Mouse (Mus musculus): ENCODE data around the gene Elk4. TPM values are rescaled to one million over a fixed set of nuclear protein-coding genes. Genes with fewer than 3 reads are reported as not detected.

Gene Elk4
- polyA plus RNA-seq, 2 experiments from 2014 or later, result 62.3 to 71.4 TPM

- ATAC-seq, result no peak
These were observed 20.0 kb upstream of the Elk4 start for GRCm38 (mm10) chr1:131987432-131987831.

GRCm38 (mm10) chr1:131989476-131989875 lies 17.9 kb upstream of the Elk4 start:
- no peak for ATAC-seq

GRCm38 (mm10) chr1:131990083-131990760 lies 17.2 kb upstream of the Elk4 start:
- no peak for ATAC-seq

DNA sequence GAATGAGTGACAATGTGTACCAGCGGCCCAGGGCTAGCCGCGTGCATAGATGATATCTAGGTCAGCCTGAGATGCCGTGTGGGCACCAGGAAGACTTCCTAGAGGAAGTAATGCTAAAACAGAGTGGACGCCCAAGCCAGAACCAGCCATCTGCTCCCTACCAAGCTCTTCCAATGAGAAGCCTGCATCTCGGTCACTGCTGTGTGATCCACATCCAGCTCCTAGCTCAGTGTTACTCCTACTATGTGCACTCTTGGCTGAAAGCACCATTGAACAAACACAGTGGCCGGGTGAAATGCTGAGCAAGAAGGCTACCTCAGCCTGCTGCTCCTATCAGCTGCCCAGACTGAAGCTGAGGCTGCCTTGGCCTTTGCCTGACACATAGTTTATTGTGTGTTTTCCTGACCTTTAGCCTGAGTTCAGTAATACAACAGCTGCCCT lies 14.8 kb upstream of the Elk4 start:
- no peak for ATAC-seq

- ATAC-seq, result no peak
These were observed 14.0 kb upstream of the Elk4 start for GRCm38 (mm10) chr1:131993169-131994040.

- ATAC-seq, result no peak
These were observed 12.3 kb upstream of the Elk4 start for GRCm38 (mm10) chr1:131995062-131995461.

DNA sequence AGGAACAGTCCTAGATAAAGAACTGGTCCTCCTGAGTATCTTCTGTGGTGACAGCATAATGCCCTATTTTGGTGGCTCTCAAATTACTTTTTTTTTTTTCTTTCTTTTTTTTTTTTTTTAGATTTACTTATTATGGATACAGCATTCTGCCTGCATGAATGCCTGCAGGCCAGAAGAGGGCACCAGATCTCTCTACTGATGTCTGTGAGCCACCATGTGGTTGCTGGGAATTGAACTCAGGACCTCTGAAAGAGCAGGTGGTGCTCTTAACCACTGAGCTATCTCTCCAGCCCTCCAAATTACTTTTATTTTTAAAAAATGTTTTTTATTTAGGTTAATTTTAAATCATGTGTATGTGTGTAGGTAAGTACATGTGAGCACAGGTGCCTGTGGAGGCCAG lies 6.9 kb upstream of the Elk4 start:
- ATAC-seq, result peak; percentile 28

- no peak for ATAC-seq
These were observed 5.5 kb upstream of the Elk4 start for GRCm38 (mm10) chr1:132001880-132002330.

- ATAC-seq, result no peak
These were observed 4.3 kb upstream of the Elk4 start for GRCm38 (mm10) chr1:132003111-132003510.

DNA sequence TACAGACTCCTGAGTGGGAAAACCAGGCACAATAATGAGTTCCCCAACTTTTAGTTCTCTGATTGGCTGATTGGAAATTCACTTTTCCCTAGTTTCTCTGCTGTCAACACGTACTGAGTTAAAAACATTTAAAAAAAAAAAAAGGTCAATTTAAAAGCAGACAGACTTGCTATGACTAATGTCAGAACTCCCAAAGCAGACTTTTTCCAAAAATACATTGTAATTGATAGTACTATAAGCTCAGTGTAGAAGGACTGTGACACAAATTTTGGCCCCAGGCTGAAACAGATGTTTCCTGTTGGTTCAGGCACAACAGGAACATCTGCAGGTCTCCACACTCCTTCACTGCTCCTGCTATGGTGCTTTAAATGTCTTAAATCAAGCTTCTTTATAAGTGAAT lies 3.6 kb upstream of the Elk4 start:
- ATAC-seq, result no peak

DNA sequence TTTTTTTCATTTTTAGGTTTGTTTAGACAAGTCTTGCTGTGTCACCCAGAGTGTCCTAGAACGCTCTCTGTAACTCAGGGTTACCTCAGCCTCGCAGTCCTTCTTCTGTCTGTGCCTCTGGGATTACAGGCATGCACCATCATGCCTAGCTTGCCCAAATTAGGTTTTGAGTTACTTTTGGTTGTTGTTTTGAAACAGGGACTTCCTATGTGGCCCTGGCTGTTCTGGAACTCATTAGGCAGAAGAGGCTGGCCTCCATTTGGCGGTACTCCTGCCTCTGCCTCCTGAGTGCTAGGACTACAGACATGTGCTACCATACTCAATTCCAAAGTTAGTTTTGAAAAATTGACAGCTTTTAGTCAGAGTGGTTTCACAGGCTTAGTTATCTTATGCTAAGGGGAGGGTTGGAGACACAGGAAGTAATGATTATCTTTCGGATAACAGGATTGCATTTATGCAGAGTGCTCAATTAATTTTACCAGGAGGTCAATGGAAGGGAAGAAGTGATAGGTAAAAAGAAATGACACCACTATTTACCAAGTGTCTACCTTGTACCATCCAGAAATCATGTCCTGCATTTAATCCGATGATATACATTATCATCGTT lies 2.7 kb upstream of the Elk4 start:
- ATAC-seq, result no peak

- no peak for ATAC-seq
These were observed 1.9 kb upstream of the Elk4 start for GRCm38 (mm10) chr1:132005466-132005865.

GRCm38 (mm10) chr1:132006046-132006445 lies 1.4 kb upstream of the Elk4 start:
- ATAC-seq, result no peak

- no peak for ATAC-seq
These were observed 686 bp upstream of the Elk4 start for GRCm38 (mm10) chr1:132006721-132007120.

DNA sequence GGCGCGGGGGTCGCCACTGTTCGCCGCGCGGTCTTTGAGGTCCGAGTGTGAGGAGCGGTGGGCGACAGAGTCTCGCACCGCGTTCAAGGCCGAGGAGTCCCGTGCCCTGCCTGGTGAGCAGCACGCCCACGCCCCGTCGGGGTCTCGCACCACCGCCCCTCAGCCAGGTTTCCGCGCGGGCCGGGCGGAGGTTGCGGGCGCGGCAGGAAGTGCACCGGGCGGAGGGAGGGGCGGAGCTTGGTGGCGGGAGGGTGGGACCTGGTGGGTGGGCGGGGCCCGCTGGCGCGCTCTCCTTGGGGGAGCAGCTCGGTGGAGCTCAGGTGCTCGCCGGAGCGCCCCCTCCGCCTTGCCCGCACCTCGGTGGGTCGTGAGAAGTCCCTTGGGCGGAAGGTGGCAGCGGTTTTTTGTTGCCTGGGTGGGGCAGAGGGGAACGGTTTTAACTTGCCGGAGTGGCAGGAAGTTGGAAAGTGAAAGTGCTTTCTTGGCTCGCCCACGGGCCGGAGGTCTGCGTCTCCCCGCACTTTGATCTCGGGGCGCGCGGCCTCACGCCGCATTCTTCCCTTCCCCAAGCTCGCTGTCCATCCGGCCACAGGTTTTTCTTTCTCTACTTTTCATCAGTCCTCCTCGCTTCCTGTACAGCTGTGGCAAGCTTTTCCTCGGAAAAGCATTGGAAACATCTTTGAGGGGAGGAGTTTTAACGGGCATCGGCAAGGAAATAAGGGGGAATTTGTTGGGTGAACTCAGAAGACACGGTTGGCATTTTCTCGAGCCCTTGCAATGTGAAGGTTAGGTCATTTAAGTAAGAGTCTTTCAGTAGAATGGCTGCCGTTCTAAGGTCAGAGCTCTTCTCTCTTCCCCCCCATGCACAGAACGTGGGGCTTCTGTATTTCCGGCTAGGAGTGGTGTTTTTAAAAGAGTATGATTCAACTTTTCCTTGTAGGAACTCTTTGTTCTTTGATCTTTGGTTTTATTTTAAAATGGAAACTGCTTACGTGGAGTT lies 721 bp downstream of the Elk4 start:
- ATAC-seq, result peak; percentile 55

- no peak for ATAC-seq
These were observed 1.7 kb downstream of the Elk4 start for GRCm38 (mm10) chr1:132008881-132009644.

DNA sequence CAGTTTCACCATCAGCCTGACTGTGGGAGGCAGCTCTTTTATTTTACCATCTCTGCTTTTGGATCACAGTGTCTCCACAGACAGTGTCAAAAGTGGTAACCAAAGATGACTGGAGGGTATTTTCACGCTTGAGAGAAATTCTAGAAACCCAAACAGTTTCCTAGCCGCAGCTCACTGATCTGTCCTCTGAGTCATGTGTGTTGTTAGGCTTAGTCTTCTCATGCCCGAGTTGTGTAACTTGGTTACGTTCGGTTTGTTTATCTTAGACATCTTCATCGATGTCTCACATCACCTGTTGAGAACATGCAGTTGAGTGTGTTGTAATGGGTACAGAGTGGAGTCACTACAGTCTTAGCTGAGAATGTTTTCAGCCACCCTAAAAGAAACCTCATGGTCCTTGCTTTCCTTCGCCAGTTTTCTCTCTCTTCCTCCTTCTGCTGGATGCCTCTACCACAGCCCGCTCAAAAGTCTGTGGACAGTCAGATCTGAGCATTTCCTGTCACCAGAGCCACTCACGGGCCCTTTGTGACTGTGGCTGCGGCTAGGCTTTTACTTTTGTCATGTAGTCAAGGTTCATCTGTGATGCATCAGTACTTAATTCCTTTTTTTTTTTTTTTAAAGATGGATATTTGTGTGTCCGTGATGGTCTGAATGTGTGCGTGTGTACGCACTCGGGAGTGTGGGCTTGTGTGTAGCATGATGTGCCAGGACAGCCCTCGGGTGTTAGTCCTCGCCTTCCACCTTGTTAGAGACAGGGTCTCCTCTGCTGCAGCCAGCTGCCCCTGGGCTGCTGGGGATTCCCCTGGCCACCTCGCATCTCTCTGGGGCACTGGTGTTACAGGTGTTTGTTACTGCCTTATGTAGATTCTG lies 3.5 kb downstream of the Elk4 start:
- peak; percentile 54 for ATAC-seq

GRCm38 (mm10) chr1:132011785-132012184 lies 4.4 kb downstream of the Elk4 start:
- ATAC-seq, result no peak

DNA sequence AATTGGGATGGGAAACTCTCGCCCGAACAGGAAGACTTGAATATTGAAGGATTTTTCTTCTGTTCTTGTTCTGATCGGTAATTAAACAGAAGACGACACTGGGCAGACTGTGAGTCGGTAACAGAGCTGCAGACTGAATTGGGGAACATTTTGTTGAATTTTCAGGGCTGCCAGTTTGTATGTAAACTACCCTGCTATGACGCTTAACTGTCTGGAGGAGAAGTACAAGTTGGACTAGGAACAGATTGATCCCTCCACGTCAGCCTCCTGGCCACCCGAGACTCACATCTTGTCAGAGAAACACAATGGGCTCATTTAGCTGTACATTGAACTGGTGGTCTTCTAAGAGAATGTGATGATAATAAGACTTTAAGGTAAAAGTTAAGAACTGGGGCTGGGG lies 5.5 kb downstream of the Elk4 start:
- no peak for ATAC-seq

GRCm38 (mm10) chr1:132014800-132015199 lies 7.4 kb downstream of the Elk4 start:
- no peak for ATAC-seq

Measured in activated CD4-positive, CD25-positive, alpha-beta regulatory T cell, adult 4 months (primary cell).